Mouse (Mus musculus) left cerebral cortex, postnatal 36 days (tissue): ENCODE data around the gene Vmn1r120. TPM values are rescaled to one million over a fixed set of nuclear protein-coding genes. Genes with fewer than 3 reads are reported as not detected.
"Not testable (repeated sequence)": the region's sequence is repeated elsewhere in the genome, so short reads cannot be mapped to it uniquely, and the experiment has no call there.

Source experiments
- DNase-seq, 2 experiments: peaks; one replicate each; pipeline ENCODE4 v3.0.0; 2021 to 2022; ENCODE audit warnings: low spot score in 2 of 2, mixed read lengths in 1 of 2
- intact Hi-C: fragments of 180-260 bp; cut with DNase I; formaldehyde crosslinking; loops from one replicate; pipeline ENCODE4 v1.15.1; 2025
- total RNA-seq, 2 experiments: library from RNA; stranded (reverse); gene quantifications; 2 replicates each; pipeline ENCODE4 v1.2.3; 2021

Gene Vmn1r120
- total RNA-seq = not detected

DNA sequence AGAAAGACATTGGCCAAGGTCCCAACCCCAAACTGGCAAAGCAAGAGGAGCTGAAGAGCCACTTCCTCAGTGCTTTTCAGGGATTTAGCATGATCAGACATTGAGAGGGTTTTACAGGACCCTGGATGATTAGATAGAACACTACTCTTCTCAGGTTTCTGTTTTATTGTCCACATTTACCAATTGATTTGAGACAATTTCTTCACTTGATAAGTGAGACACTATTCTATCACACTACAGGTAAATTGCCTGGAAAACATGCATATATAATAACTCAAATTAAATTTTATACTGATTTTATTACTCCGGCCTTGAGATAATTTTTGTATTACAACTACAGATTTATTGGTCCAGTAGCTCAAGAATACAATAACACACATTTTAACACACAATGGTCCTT lies at the start of gene Vmn1r120:
Gene Vmn1r120 (minus strand): TSS at position 101 of the 400 bp plus-strand sequence.
- intact Hi-C loops, DNase-seq: not testable (repeated sequence)

DNA sequence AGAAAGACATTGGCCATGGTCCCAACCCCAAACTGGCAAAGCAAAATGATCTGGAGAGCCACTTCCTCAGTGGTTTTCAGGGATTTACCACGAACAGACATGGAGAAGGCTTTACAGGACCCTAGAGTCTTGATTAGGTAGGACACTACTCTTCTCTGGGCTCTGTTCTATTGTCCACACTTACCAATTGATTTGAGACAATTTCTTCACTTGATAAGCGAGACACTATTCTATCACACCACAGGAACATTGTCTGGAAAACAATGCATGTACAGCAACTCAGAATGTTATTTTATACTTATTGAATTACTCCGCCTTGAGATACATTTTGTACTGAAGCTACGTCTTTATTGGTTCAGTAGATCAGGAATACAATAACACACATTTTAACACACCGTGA lies 44.8 kb upstream of the Vmn1r120 start, which contains the start of gene Vmn1r121:
Gene Vmn1r121 (minus strand): TSS at position 101 of the 400 bp plus-strand sequence.
- intact Hi-C loops = not testable (repeated sequence)

DNA sequence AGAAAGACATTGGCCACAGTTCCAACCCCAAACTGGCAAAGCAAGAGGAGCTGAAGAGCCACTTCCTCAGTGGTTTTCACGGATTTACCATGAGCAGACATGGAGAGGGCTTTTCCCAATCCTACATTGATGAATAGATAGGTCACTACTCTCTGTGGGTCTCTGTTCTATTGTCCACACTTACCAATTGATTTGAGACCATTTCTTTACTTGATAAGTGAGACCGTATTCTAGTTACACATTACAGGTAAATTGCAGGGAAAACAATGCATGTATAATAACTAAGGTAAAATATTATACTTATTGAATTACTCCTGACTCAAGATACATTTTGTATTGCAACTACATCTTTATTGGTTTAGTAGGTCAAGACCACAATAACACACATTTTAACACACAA lies 41.2 kb downstream of the Vmn1r120 start, which contains the start of gene Vmn1r119:
Gene Vmn1r119 (minus strand): TSS at position 101 of the 400 bp plus-strand sequence.
- DNase-seq, intact Hi-C loops: not testable (repeated sequence)

More for the DNA sequence above, 44.8 kb upstream of the Vmn1r120 start, which contains the start of gene Vmn1r121:
- DNase-seq = not testable (repeated sequence)

Other genes with a start within 250 kb of the Vmn1r120 start
- gene Vmn1r114, start 241.6 kb downstream of the Vmn1r120 start, total RNA-seq = not detected
- not detected for gene Vmn1r115, start 208.8 kb downstream of the Vmn1r120 start, total RNA-seq
- not detected for gene Vmn1r116, start 181.5 kb downstream of the Vmn1r120 start, total RNA-seq
- not detected for gene Vmn1r117, start 169.7 kb downstream of the Vmn1r120 start, total RNA-seq
- not detected for gene Vmn1r118, start 141.4 kb downstream of the Vmn1r120 start, total RNA-seq
- not detected for gene Vmn1r119, start 41.3 kb downstream of the Vmn1r120 start, total RNA-seq
- gene Vmn1r121, start 44.7 kb upstream of the Vmn1r120 start, total RNA-seq = not detected
- not detected for gene Vmn1r122, start 80.3 kb upstream of the Vmn1r120 start, total RNA-seq
- not detected for gene Vmn1r123, start 108.4 kb upstream of the Vmn1r120 start, total RNA-seq
- not detected for gene Gm5157, start 136.6 kb upstream of the Vmn1r120 start, total RNA-seq
- gene Vmn1r124, start 206.8 kb upstream of the Vmn1r120 start, total RNA-seq = not detected
- not detected for gene Vmn1r125, start 218.4 kb upstream of the Vmn1r120 start, total RNA-seq
- not detected for gene Vmn1r126, start 247.7 kb upstream of the Vmn1r120 start, total RNA-seq